Mouse (Mus musculus) forebrain, embryonic 11.5 days (tissue): ENCODE data around the gene Fam71f1. TPM values are rescaled to one million over a fixed set of nuclear protein-coding genes. Genes with fewer than 3 reads are reported as not detected.

Experiments
- ATAC-seq: fragments of 200-750 bp; cut with Nextera tagmentation; replicated peaks from 2 replicates; pipeline ENCODE4 v1.8.0; 2017; ENCODE audit warnings: moderate TSS enrichment; ENCODE audit not compliant: low FRiP score
- DNase-seq: peaks from one replicate; pipeline ENCODE4 v3.0.0-alpha.2; 2017; ENCODE audit warnings: low spot score
- H3K27ac ChIP-seq: fragments of 300-500 bp; sonication (generic); 2 replicates; pipeline ENCODE4 v1.5.1; 2014; ENCODE audit warnings: low read depth, low read length
- H3K27me3 ChIP-seq: fragments of 300-500 bp; sonication (generic); 2 replicates; pipeline ENCODE4 v1.6.1; 2014; ENCODE audit warnings: mild to moderate bottlenecking, low read length, mixed read lengths; ENCODE audit not compliant: control insufficient read depth, insufficient read depth
- H3K36me3 ChIP-seq: fragments of 300-500 bp; sonication (generic); 2 replicates; pipeline ENCODE4 v1.6.1; 2014; ENCODE audit warnings: mild to moderate bottlenecking, low read length, moderate library complexity, mixed read lengths; ENCODE audit not compliant: control insufficient read depth, insufficient read depth
- H3K4me1 ChIP-seq: fragments of 300-500 bp; sonication (generic); replicated peaks from 2 replicates; pipeline ENCODE4 v1.6.1; 2014; ENCODE audit warnings: low read length, mixed read lengths; ENCODE audit not compliant: control insufficient read depth, insufficient read depth
- H3K4me2 ChIP-seq: fragments of 300-500 bp; sonication (generic); 2 replicates; pipeline ENCODE4 v1.6.1; 2014; ENCODE audit warnings: low read depth, mild to moderate bottlenecking, low read length, moderate library complexity, mixed read lengths; ENCODE audit not compliant: severe bottlenecking
- H3K4me3 ChIP-seq: fragments of 300-500 bp; sonication (generic); 2 replicates; pipeline ENCODE4 v1.5.1; 2014; ENCODE audit warnings: low read depth, low read length
- H3K9ac ChIP-seq: fragments of 300-500 bp; sonication (generic); 2 replicates; pipeline ENCODE4 v1.6.1; 2014; ENCODE audit warnings: low read length
- H3K9me3 ChIP-seq: fragments of 300-500 bp; sonication (generic); 2 replicates; pipeline ENCODE4 v1.6.1; 2016; ENCODE audit warnings: low read length, mixed read lengths; ENCODE audit not compliant: control insufficient read depth
- WGBS: fragments of 180-500 bp; shearing (Covaris S2); extraction: QIAGEN DNeasy Blood & Tissue Kit; methylation state at CpG from one replicate; pipeline ENCODE4 v1.1.7; 2014; 5-methylcytosine and 5-hydroxymethylcytosine counted together
- polyA plus RNA-seq: library from polyadenylated mRNA; unstranded; fragments of >200 nt; fragmentation: Nextera tagmentation; extraction: Ambion mirVana; gene quantifications from 2 replicates; pipeline ENCODE4 v1.2.1, GENCODE M21; 2014

The Fam71f1 gene
- not detected in 2 replicates for polyA plus RNA-seq

- DNase-seq, result no peak
Observed at GRCm38 (mm10) chr6:29318879-29319278, at the start of gene Fam71f1. Fam71f1 (plus strand) TSS chr6:29319140.

GRCm38 (mm10) chr6:29270961-29271360 is 48.0 kb upstream of the Fam71f1 start:
- H3K36me3 ChIP-seq, result no peaks in the 10 kb centered on the region; the same call in 1 of the 2 replicates
- no peak for DNase-seq
- WGBS, result 21% methylated on average over 8 of the region's 8 CpGs

More at GRCm38 (mm10) chr6:29318879-29319278, at the start of gene Fam71f1:
- no peak for ATAC-seq
- Histone ChIP-seq H3K27me3 (no peaks in the 10 kb centered on the region), H3K9me3 (no peaks in the 10 kb centered on the region), H3K27ac (no peak within 1 kb of the TSS), H3K4me2 (no peak within 1 kb of the TSS), H3K9ac (no peak within 1 kb of the TSS), H3K4me1 (no peaks in the 10 kb centered on the region), H3K36me3 (no peaks in the 10 kb centered on the region), H3K4me3 (no peak within 1 kb of the TSS)
- 79% methylated on average over 5 of the region's 5 CpGs for WGBS

GRCm38 (mm10) chr6:29272312-29273072 is 46.4 kb upstream of the Fam71f1 start, which contains the start of gene Hilpda:
Hilpda (plus strand) TSS chr6:29272488.
- Histone ChIP-seq H3K27ac (0 out of 2 replicates have a peak within 1 kb of the TSS, but pooled peaks have one; percentile 41), H3K4me3 (peak within 1 kb of the TSS; percentile 64), H3K4me2 (peak within 1 kb of the TSS; percentile 80), H3K27me3 (no peaks in the 10 kb centered on the region), H3K36me3 (no peaks in the 10 kb centered on the region; the same call in 1 of the 2 replicates), H3K9ac (peak within 1 kb of the TSS; percentile 85), H3K9me3 (no peaks in the 10 kb centered on the region), H3K4me1 (0 out of 2 replicates have a peak, but pooled peaks cover 2% of the 10 kb centered on the region)
- WGBS, result under 1% methylated on average over 46 of the region's 46 CpGs
- DNase-seq, result peak; percentile 95
- ATAC-seq, result peak; percentile 98

More at GRCm38 (mm10) chr6:29270961-29271360, 48.0 kb upstream of the Fam71f1 start:
- Histone ChIP-seq H3K4me2 (no peak overlapping the region), H3K4me3 (no peak overlapping the region), H3K9ac (no peak overlapping the region), H3K27me3 (no peaks in the 10 kb centered on the region), H3K4me1 (0 out of 2 replicates have a peak, but pooled peaks cover 2% of the 10 kb centered on the region), H3K27ac (no peak overlapping the region), H3K9me3 (no peaks in the 10 kb centered on the region)
- ATAC-seq, result no peak

- Histone ChIP-seq H3K4me3 (no peak overlapping the region), H3K36me3 (no peaks in the 10 kb centered on the region; the same call in 1 of the 2 replicates), H3K27me3 (no peaks in the 10 kb centered on the region), H3K9me3 (no peaks in the 10 kb centered on the region), H3K9ac (no peak overlapping the region), H3K4me2 (no peak overlapping the region), H3K4me1 (peaks cover 2% of the 10 kb centered on the region; the same call in 1 of the 2 replicates), H3K27ac (no peak overlapping the region)
- ATAC-seq, result no peak
- 94% methylated on average over 5 of the region's 5 CpGs for whole genome bisulfite sequencing
- no peak for DNase-seq
Observed at GRCm38 (mm10) chr6:29276746-29277145, 42.2 kb upstream of the Fam71f1 start.

- Histone ChIP-seq H3K27ac (no peak overlapping the region), H3K4me1 (peaks cover 2% of the 10 kb centered on the region; the same call in 1 of the 2 replicates), H3K4me2 (no peak overlapping the region), H3K4me3 (no peak overlapping the region), H3K36me3 (no peaks in the 10 kb centered on the region; the same call in 1 of the 2 replicates), H3K27me3 (no peaks in the 10 kb centered on the region), H3K9me3 (no peaks in the 10 kb centered on the region), H3K9ac (no peak overlapping the region)
- 33% methylated on average over 8 of the region's 8 CpGs for WGBS
- ATAC-seq, result no peak; the same call in 1 of the 2 replicates
- DNase-seq, result no peak
Observed at GRCm38 (mm10) chr6:29278513-29279267, 40.2 kb upstream of the Fam71f1 start.

- WGBS, result 84% methylated on average over 8 of the region's 8 CpGs
- no peak for ATAC-seq
- no peak for DNase-seq
- Histone ChIP-seq H3K9me3 (no peaks in the 10 kb centered on the region), H3K4me3 (no peak within 1 kb of the TSS), H3K27me3 (no peaks in the 10 kb centered on the region), H3K27ac (no peak within 1 kb of the TSS), H3K4me2 (no peak within 1 kb of the TSS), H3K4me1 (no peaks in the 10 kb centered on the region; the same call in 1 of the 2 replicates), H3K36me3 (no peaks in the 10 kb centered on the region; the same call in 1 of the 2 replicates), H3K9ac (no peak within 1 kb of the TSS)
Observed at GRCm38 (mm10) chr6:29279293-29279692, 39.6 kb upstream of the Fam71f1 start, which contains the start of gene Fam71f2. Fam71f2 (plus strand) TSS chr6:29279593.

- no peaks in the 10 kb centered on the region; the same call in 1 of the 2 replicates for H3K4me1 ChIP-seq
- ATAC-seq (no peak), DNase-seq (no peak)
- H3K9ac ChIP-seq, result no peak overlapping the region
- WGBS, result 29% methylated on average over 7 of the region's 7 CpGs
- no peak overlapping the region for H3K4me3 ChIP-seq
- no peaks in the 10 kb centered on the region for H3K27me3 ChIP-seq
- no peaks in the 10 kb centered on the region for H3K9me3 ChIP-seq
- H3K4me2 ChIP-seq, result no peak overlapping the region
- no peak overlapping the region for H3K27ac ChIP-seq
- no peaks in the 10 kb centered on the region; the same call in 1 of the 2 replicates for H3K36me3 ChIP-seq
Observed at GRCm38 (mm10) chr6:29280671-29281070, 38.3 kb upstream of the Fam71f1 start.

GRCm38 (mm10) chr6:29286870-29287269 is 32.1 kb upstream of the Fam71f1 start:
- no peaks in the 10 kb centered on the region for H3K36me3 ChIP-seq
- H3K4me3 ChIP-seq, result no peak overlapping the region
- 73% methylated on average over 7 of the region's 7 CpGs for WGBS

More at GRCm38 (mm10) chr6:29286870-29287269, 32.1 kb upstream of the Fam71f1 start:
- Histone ChIP-seq H3K27ac (no peak overlapping the region), H3K27me3 (no peaks in the 10 kb centered on the region), H3K4me1 (no peaks in the 10 kb centered on the region), H3K9me3 (no peaks in the 10 kb centered on the region), H3K4me2 (no peak overlapping the region), H3K9ac (no peak overlapping the region)
- ATAC-seq (no peak), DNase-seq (no peak)
